Mouse (Mus musculus) heart, postnatal 0 days (tissue): Measurements from ENCODE around the gene Tdrd9. TPM values are rescaled to one million over a fixed set of nuclear protein-coding genes. Genes with fewer than 3 reads are reported as not detected.
"Not testable (repeated sequence)": the region's sequence is repeated elsewhere in the genome, so short reads cannot be mapped to it uniquely, and the experiment has no call there.

Experiments used
- ATAC-seq: fragments of 200-750 bp; cut with Nextera tagmentation; 2 replicates; pipeline ENCODE4 v1.8.0; 2017; ENCODE audit warnings: low read depth, moderate number of reproducible peaks, moderate library complexity; ENCODE audit not compliant: insufficient read depth
- DNase-seq: peaks from one replicate; pipeline ENCODE4 v3.0.0-alpha.2; 2016; ENCODE audit warnings: low spot score
- H3K27ac ChIP-seq: fragments of 300-500 bp; sonication (generic); 2 replicates; pipeline ENCODE4 v1.5.1; 2014; ENCODE audit warnings: low read depth, mild to moderate bottlenecking
- H3K27me3 ChIP-seq: fragments of 300-500 bp; sonication (generic); 2 replicates; pipeline ENCODE4 v1.6.1; 2014; ENCODE audit warnings: low read length, mixed read lengths; ENCODE audit not compliant: control insufficient read depth, insufficient read depth
- H3K36me3 ChIP-seq: fragments of 300-500 bp; sonication (generic); replicated peaks from 2 replicates; pipeline ENCODE4 v1.6.1; 2014; ENCODE audit warnings: low read length, mixed read lengths; ENCODE audit not compliant: control insufficient read depth, insufficient read depth
- H3K4me1 ChIP-seq: fragments of 300-500 bp; sonication (generic); 2 replicates; pipeline ENCODE4 v1.6.1; 2014; ENCODE audit warnings: antibody characterized with exemption; ENCODE audit not compliant: control insufficient read depth, insufficient read depth
- H3K4me2 ChIP-seq: fragments of 300-500 bp; sonication (generic); 2 replicates; pipeline ENCODE4 v1.6.1; 2014; ENCODE audit warnings: low read depth, mild to moderate bottlenecking, low read length, moderate library complexity
- H3K4me3 ChIP-seq: fragments of 300-500 bp; sonication (generic); 2 replicates; pipeline ENCODE4 v1.5.1; 2014; ENCODE audit warnings: low read depth, low read length
- H3K9ac ChIP-seq: fragments of 300-500 bp; sonication (generic); replicated peaks from 2 replicates; pipeline ENCODE4 v1.6.1; 2014; ENCODE audit warnings: low read depth, low read length, mixed read lengths
- H3K9me3 ChIP-seq: fragments of 300-500 bp; sonication (generic); replicated peaks from 2 replicates; pipeline ENCODE4 v1.6.1; 2016; ENCODE audit warnings: low read length; ENCODE audit not compliant: control insufficient read depth
- CTCF ChIP-seq: IDR thresholded peaks from 2 replicates; pipeline ENCODE4 v1.5.1; 2016; ENCODE audit warnings: antibody characterized with exemption, control low read depth, low read depth
- EP300 ChIP-seq: IDR thresholded peaks from 2 replicates; pipeline ENCODE4 v1.6.1; 2016; ENCODE audit warnings: antibody characterized with exemption, low read depth
- WGBS: fragments of 180-500 bp; shearing (Covaris S2); extraction: QIAGEN DNeasy Blood & Tissue Kit; methylation state at CpG from one replicate; pipeline ENCODE4 v1.1.7; 2014; 5-methylcytosine and 5-hydroxymethylcytosine counted together
- polyA plus RNA-seq: library from polyadenylated mRNA; unstranded; fragments of >200 nt; fragmentation: Nextera tagmentation; extraction: Ambion mirVana; gene quantifications from 2 replicates; pipeline ENCODE4 v1.2.1, GENCODE M21; 2015
- total RNA-seq: library from RNA; depleted of rRNA; stranded (reverse); fragments of >200 nt; gene quantifications from 2 replicates; pipeline ENCODE4 v1.2.3, GENCODE M21; 2014; ENCODE audit warnings: low replicate concordance

Gene Tdrd9
- total and polyA plus RNA-seq, 2 experiments from 2014 or later = 0.11 TPM; not detected in 1

DNA sequence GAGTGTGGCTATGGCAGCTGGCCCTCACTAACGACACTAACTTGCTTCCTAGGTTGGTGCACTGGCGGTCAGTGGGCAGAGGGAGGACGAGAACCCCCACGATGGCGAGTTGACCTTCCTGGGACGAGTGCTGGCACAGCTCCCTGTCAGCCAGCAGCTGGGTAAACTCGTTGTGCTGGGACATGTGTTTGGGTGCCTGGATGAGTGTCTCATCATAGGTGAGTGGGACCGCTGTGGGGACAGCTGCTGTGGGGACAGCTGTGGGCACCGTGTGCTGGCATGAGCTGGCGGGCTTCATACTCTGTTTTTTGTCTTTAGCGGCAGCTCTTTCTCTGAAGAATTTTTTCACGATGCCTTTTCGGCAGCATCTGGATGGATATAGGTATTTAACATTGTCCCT, 54.1 kb downstream of the Tdrd9 start:
- Histone ChIP-seq H3K9me3 (peaks cover 13% of the 10 kb centered on the region; the same call in 1 of the 2 replicates), H3K9ac (no peak overlapping the region), H3K36me3 (no peaks in the 10 kb centered on the region), H3K27ac (no peak overlapping the region), H3K27me3 (no peaks in the 10 kb centered on the region), H3K4me1 (no peaks in the 10 kb centered on the region), H3K4me3 (no peak overlapping the region), H3K4me2 (no peak overlapping the region)
- no peak for TF ChIP-seq CTCF
- TF ChIP-seq EP300 = no peak
- DNase-seq (no peak), ATAC-seq (no peak)
- WGBS = 85% methylated on average over 13 of the region's 13 CpGs

DNA sequence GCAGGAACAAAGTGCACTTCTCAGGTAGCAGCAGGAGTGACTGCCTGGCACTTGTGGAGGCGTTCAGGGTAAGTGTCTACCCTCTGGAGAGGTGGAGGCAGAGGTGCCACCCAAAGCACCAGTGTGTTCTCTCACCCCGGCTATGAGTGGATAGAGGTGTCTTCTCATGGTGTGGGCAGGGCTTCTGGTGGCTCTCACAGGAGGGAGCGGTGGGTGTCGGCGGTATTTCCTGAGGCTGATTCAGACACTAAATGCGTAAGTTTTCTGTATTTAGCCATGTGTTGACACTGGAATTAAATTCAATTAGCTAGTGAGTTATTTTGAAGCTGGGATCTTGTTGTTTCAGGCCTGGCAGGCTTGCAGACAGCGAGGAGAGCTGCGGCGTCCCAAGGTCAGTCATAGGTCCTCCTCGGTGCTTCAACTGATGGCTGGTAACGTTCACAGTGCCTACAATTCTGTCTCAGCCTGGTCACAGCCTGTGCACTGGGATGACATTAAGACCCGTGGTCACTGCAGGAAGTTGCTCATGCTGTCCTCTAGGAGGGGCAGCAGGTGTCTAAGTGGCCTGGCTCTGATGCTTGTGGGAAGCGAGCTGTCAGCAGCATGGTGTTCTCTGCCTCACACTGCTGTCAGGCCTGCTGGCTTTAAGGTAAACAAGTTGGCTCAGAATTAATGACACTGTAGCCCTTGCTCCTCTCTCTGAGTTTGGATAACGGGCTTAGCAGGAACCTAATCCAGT, 54.7 kb downstream of the Tdrd9 start:
- WGBS = 69% methylated on average over 14 of the region's 14 CpGs
- TF ChIP-seq CTCF = no peak
- TF ChIP-seq EP300 = no peak
- no peak overlapping the region for H3K9ac ChIP-seq

DNA sequence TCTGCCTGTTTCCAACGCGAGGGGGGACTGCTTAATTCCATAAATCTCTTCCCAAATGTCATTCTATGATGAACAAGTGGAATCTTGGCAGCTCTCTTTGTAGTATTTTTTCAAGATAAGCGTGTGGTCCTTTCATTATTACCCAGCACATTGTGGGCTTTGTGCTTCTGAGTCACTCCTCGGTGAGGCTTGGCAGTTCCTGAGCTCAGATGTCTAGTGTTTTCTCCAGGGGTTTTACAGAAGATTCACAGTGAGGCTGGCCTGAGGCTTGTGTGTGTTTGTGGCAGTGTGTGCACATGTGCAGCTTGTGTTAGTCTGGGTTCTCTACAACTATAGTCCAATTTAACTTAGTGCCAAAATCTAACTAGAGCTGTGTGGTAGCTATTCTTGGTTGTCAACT, 56.0 kb downstream of the Tdrd9 start:
- DNase-seq (no peak), ATAC-seq (no peak)
- 72% methylated on average over 4 of the region's 4 CpGs for WGBS
- Histone ChIP-seq H3K4me1 (no peaks in the 10 kb centered on the region), H3K27ac (no peak overlapping the region), H3K9ac (no peak overlapping the region), H3K4me3 (no peak overlapping the region), H3K9me3 (peaks cover 4% of the 10 kb centered on the region; the same call in 1 of the 2 replicates), H3K4me2 (no peak overlapping the region), H3K36me3 (no peaks in the 10 kb centered on the region), H3K27me3 (no peaks in the 10 kb centered on the region)
- no peak for TF ChIP-seq EP300
- TF ChIP-seq CTCF = no peak

More for the DNA sequence above, 54.7 kb downstream of the Tdrd9 start:
- Histone ChIP-seq H3K27me3 (no peaks in the 10 kb centered on the region), H3K4me2 (no peak overlapping the region), H3K9me3 (peaks cover 12% of the 10 kb centered on the region; the same call in 1 of the 2 replicates), H3K27ac (no peak overlapping the region), H3K36me3 (no peaks in the 10 kb centered on the region), H3K4me3 (no peak overlapping the region), H3K4me1 (no peaks in the 10 kb centered on the region)
- no peak for DNase-seq
- ATAC-seq = no peak

DNA sequence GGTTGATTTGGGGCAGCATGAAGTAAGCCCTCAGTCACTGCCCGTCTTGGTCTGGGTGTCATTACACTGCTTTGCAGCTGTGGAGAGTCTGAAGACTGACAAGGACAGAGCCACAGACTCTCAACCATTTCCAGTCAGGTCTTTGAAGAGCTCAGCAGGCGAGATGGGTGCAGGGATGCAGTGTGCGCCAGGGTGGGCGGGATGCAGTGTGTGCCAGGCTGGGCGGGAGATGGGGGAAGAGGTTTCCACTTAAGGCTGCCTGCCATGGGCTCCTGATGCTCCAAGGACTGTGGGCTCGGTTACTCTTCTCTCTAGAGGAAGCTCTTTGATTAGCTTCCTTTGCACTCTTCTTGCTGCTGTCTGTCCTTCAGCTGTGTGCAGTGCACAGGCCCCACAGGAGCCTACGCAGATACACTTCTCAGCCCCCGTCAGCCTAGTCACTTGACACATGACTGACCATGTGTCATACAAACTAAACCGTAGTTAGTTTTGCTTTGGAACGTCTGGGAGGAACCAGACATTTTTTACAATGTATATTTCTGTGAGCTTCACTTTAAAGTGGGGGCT, 62.1 kb downstream of the Tdrd9 start:
- ATAC-seq (no peak), DNase-seq (no peak)
- H3K36me3 ChIP-seq = no peaks in the 10 kb centered on the region
- H3K9me3 ChIP-seq = no peaks in the 10 kb centered on the region
- WGBS = 67% methylated on average over 10 of the region's 10 CpGs
- TF ChIP-seq EP300 = no peak
- no peak for TF ChIP-seq CTCF
- H3K27me3 ChIP-seq = no peaks in the 10 kb centered on the region
- H3K4me2 ChIP-seq = no peak overlapping the region
- H3K4me3 ChIP-seq = no peak overlapping the region
- H3K4me1 ChIP-seq = no peaks in the 10 kb centered on the region
- no peak overlapping the region for H3K27ac ChIP-seq
- H3K9ac ChIP-seq = no peak overlapping the region

DNA sequence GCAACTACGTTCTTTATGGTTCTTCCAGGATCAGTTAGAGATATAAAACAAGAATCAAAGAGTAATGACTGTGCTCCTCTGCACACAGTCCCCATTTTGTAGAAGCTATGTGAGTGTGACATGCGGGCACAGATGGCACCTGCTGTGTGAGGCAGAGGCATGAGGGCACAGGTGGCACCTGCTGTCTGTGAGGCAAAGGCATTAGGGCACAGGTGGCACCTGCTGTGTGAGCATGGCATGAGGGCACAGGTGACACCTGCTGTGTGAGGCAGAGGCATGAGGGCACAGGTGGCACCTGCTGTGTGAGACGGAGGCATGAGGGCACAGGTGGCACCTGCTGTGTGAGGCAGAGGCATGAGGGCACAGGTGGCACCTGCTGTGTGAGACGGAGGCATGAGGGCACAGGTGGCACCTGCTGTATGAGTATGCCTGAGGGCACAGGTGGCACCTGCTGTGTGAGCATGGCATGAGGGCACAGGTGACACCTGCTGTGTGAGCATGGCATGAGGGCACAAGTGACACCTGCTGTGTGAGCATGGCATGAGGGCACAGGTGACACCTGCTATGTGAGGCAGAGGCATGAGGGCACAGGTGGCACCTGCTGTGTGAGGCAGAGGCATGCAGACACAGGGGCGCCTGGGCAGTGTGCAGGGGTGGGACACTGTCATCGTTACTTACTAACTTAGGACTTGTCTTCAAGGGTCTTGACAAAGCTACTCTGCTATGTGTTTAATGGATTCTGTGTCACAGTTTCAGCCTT, 64.2 kb downstream of the Tdrd9 start:
- not testable (repeated sequence) for H3K4me1 ChIP-seq, H3K36me3 ChIP-seq, H3K27me3 ChIP-seq, H3K9me3 ChIP-seq, DNase-seq, H3K9ac ChIP-seq, H3K4me2 ChIP-seq, ATAC-seq, H3K27ac ChIP-seq, H3K4me3 ChIP-seq
- 77% methylated on average over 6 of the region's 6 CpGs for WGBS
